Mouse (Mus musculus) small intestine, adult 2 months (tissue): ENCODE measurements around the gene Cpeb3.

Experiments used
- CTCF ChIP-seq: fragments of 200-500 bp; IDR thresholded peaks from 2 replicates; pipeline ENCODE4 v1.5.1; 2012; ENCODE audit warnings: low read depth, mild to moderate bottlenecking, control low read depth, inconsistent platforms, low read length, moderate library complexity, mixed read lengths; ENCODE audit not compliant: insufficient replicate concordance, insufficient read length; ENCODE audit errors: extremely low read depth
- POLR2A ChIP-seq: fragments of 200-500 bp; IDR thresholded peaks from 2 replicates; pipeline ENCODE4 v1.6.1; 2012; ENCODE audit warnings: low read depth, mild to moderate bottlenecking, control low read depth, inconsistent platforms, low read length, moderate library complexity

DNA sequence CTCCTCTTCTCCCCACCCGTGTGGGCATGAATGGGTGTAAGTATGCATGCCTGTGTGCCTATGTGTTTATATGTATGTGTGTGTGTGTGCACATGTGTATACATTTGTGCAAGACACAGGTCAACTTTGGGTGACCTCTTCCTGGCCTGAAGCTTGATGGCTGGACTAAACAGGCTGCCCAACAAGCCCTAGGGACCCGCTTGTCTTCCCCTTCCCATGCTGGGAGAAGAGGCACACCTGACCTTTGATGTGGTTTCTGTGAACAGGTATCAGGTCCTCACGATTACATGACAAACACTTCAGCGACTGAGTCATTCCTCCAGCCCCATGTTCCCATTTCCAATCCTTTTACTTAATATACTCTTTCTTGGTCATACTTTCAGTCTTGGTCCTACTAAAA, 131.8 kb downstream of the Cpeb3 start:
- TF ChIP-seq POLR2A (no peak), CTCF (no peak)
